8 mouse cellular contexts compared by ENCODE assay signal in the genomic region with DNA sequence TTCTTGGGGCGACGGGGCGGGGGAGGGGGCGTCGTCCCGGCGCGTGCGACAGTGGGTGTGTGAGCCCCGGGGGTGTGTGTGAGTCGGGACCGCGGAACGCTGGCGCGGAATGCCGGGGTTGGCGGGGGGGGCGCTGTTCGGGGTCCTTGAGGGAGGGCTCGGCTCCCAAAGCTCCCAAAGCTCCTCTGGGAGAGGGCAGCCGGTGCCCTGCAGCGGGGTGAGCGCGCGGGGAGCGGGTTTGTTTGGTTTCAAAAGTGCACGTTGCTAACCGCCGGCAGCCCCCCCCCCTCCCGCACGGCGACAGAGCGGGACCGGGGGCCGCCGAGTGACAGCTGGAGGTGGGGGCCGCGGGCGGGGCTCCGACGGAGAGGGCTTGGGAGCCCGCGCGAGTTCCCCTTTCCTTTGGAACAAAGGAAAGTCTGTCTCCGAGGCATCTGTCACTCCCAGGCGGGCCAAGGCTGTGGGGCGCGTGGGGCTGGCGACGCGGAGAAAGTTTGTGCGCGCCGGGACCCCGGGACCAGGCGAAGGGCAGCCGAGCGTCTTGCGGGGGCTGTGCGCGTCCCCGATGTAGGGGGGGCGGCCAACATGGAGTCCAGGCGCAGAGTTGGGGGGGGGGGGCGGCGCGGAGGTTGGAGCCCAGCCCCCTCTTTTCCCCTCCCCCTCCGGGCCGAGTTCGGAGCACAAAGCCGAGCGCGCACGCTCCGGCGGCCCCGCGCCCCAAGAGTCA. TPM values are rescaled to one million over a fixed set of nuclear protein-coding genes. Genes with fewer than 3 reads are reported as not detected.
DNase-seq lines count a peak whose midpoint lies in the region; ATAC-seq and TF ChIP-seq lines count a peak whose summit lies in the region.

No protein-coding gene starts in this region.

- no peaks in the 10 kb centered on the region for H3K4me1 ChIP-seq in bone marrow macrophage, adult 2 months (ENCODE audit: control insufficient read depth, insufficient read depth, low read length)
- peaks cover 58% of the 10 kb centered on the region for H3K4me1 ChIP-seq in heart, embryonic 13.5 days
- H3K4me1 ChIP-seq in limb, embryonic 12.5 days (replicated peaks): peaks cover 54% of the 10 kb centered on the region
- H3K4me1 ChIP-seq in midbrain, embryonic 15.5 days: peaks cover 51% of the 10 kb centered on the region
- H3K4me1 ChIP-seq in thymus, adult 2 months (replicated peaks; ENCODE audit: control insufficient read depth, insufficient read depth, low read length): peaks cover 17% of the 10 kb centered on the region

- H3K27ac ChIP-seq in bone marrow macrophage, adult 2 months (ENCODE audit: insufficient read depth, low read depth, low read length): no peak overlapping the region
- peak overlapping the region; percentile 97 for H3K27ac ChIP-seq in heart, embryonic 13.5 days (replicated peaks)
- H3K27ac ChIP-seq in limb, embryonic 12.5 days: peak overlapping the region; percentile 97
- H3K27ac ChIP-seq in midbrain, embryonic 15.5 days: peak overlapping the region; percentile 65
- H3K27ac ChIP-seq in thymus, adult 2 months (ENCODE audit: control insufficient read depth, insufficient read depth, low read length): 0 out of 2 replicates have a peak overlapping the region, but pooled peaks have one; percentile 9

- no peak for TF ChIP-seq POLR2A in bone marrow macrophage, adult 2 months (IDR thresholded peaks at IDR 0.05; ENCODE audit: borderline replicate concordance, low read depth, low read length)
- TF ChIP-seq POLR2A in thymus, adult 2 months (IDR thresholded peaks at IDR 0.05; ENCODE audit: control insufficient read depth, extremely low read depth, insufficient read depth, low read length, poor library complexity): no peak

- peak overlapping the region; percentile 95 for H3K9ac ChIP-seq in heart, embryonic 13.5 days
- peak overlapping the region; percentile 95 for H3K9ac ChIP-seq in limb, embryonic 12.5 days (replicated peaks)
- H3K9ac ChIP-seq in midbrain, embryonic 15.5 days: peak overlapping the region; percentile 47

- ATAC-seq in heart, embryonic 13.5 days (ENCODE audit: extremely low read depth, insufficient number of reproducible peaks, low FRiP score, low TSS enrichment): peak; percentile 15
- peak; percentile 19 for ATAC-seq in limb, embryonic 12.5 days (ENCODE audit: insufficient number of reproducible peaks, insufficient read depth, low FRiP score, low TSS enrichment, low read depth)
- peak; percentile 35; the same call in 1 of the 2 replicates for ATAC-seq in midbrain, embryonic 15.5 days (replicated peaks)

- peak overlapping the region; percentile 56 for H3K4me3 ChIP-seq in bone marrow macrophage, adult 2 months (ENCODE audit: insufficient read depth, low read length)
- H3K4me3 ChIP-seq in heart, embryonic 13.5 days: peak overlapping the region; percentile 94
- peak overlapping the region; percentile 88 for H3K4me3 ChIP-seq in limb, embryonic 12.5 days (replicated peaks)
- H3K4me3 ChIP-seq in midbrain, embryonic 15.5 days: peak overlapping the region; percentile 60
- H3K4me3 ChIP-seq in thymus, adult 2 months (ENCODE audit: control insufficient read depth, insufficient read depth, low read length): peak overlapping the region; percentile 68

- peaks cover 36% of the 10 kb centered on the region for H3K36me3 ChIP-seq in heart, embryonic 13.5 days
- H3K36me3 ChIP-seq in limb, embryonic 12.5 days: peaks cover 36% of the 10 kb centered on the region
- no peaks in the 10 kb centered on the region for H3K36me3 ChIP-seq in midbrain, embryonic 15.5 days (replicated peaks)
- no peaks in the 10 kb centered on the region for H3K36me3 ChIP-seq in thymus, adult 2 months (ENCODE audit: control insufficient read depth, insufficient read depth, low read length)

- TF ChIP-seq CTCF in bone marrow macrophage, adult 2 months (IDR thresholded peaks at IDR 0.05; ENCODE audit: low read depth, low read length): no peak
- no peak for TF ChIP-seq CTCF in thymus, adult 2 months (IDR thresholded peaks at IDR 0.05; ENCODE audit: borderline replicate concordance, control insufficient read depth, extremely low read depth, insufficient read depth, low read length, poor library complexity)

- no peaks in the 10 kb centered on the region for H3K27me3 ChIP-seq in heart, embryonic 13.5 days (replicated peaks)
- H3K27me3 ChIP-seq in limb, embryonic 12.5 days: no peaks in the 10 kb centered on the region
- H3K27me3 ChIP-seq in midbrain, embryonic 15.5 days (replicated peaks): peaks cover 31% of the 10 kb centered on the region
- H3K27me3 ChIP-seq in thymus, adult 2 months (ENCODE audit: control insufficient read depth, insufficient read depth, low read length): no peaks in the 10 kb centered on the region

- no peaks in the 10 kb centered on the region for H3K9me3 ChIP-seq in heart, embryonic 13.5 days
- H3K9me3 ChIP-seq in limb, embryonic 12.5 days: no peaks in the 10 kb centered on the region
- H3K9me3 ChIP-seq in midbrain, embryonic 15.5 days: no peaks in the 10 kb centered on the region

- peak overlapping the region; percentile 81 for H3K4me2 ChIP-seq in heart, embryonic 13.5 days
- H3K4me2 ChIP-seq in limb, embryonic 12.5 days: peak overlapping the region; percentile 92
- H3K4me2 ChIP-seq in midbrain, embryonic 15.5 days: peak overlapping the region; percentile 100

- DNase-seq in urinary bladder, postnatal 14 days (ENCODE audit: low spot score): peak; percentile 17
- no peak for DNase-seq in urinary bladder, postnatal 36 days (ENCODE audit: low spot score in 2 of 2)
- DNase-seq in thymus, adult 2 months: peak; percentile 49
- no peak for DNase-seq in urinary bladder, postnatal 10 days (ENCODE audit: low spot score)

- WGBS in heart, embryonic 13.5 days: under 1% methylated on average over 78 of the region's 79 CpGs
- under 1% methylated on average over 70 of the region's 79 CpGs for WGBS in limb, embryonic 12.5 days
- under 1% methylated on average over 55 of the region's 79 CpGs for WGBS in midbrain, embryonic 15.5 days
- under 1% methylated on average over 70 of the region's 79 CpGs for WGBS in thymus, adult 2 months

RNA-seq across cellular contexts. Expression of a gene that starts 0.7 kb away (rescaled TPM):
- polyA plus RNA-seq in bone marrow macrophage, adult 2 months (2012; ENCODE audit: insufficient read depth, insufficient read length, missing spikeins): not detected in 2 replicates
- polyA plus RNA-seq in heart, embryonic 13.5 days (2015; fragmentation: Nextera tagmentation; extraction: Ambion mirVana): 35.5 and 35.9 TPM in 2 replicates
- 83.6 and 89.8 TPM in 2 replicates for polyA plus RNA-seq in limb, embryonic 12.5 days (2016; fragmentation: Nextera tagmentation; extraction: Ambion mirVana)
- polyA plus RNA-seq in midbrain, embryonic 15.5 days (2015; fragmentation: Nextera tagmentation; extraction: Ambion mirVana): 19.9 and 21.9 TPM in 2 replicates
- 28.7 and 37.2 TPM in 2 replicates for polyA plus RNA-seq in thymus, adult 2 months (2012; rRNA removed)

RNA-seq across cellular contexts. Expression of a gene that starts 17.3 kb away (rescaled TPM):
- 6.4 and 7.1 TPM in 2 replicates for polyA plus RNA-seq in bone marrow macrophage, adult 2 months (2012; ENCODE audit: insufficient read depth, insufficient read length, missing spikeins)
- 4.1 and 5.3 TPM in 2 replicates for polyA plus RNA-seq in heart, embryonic 13.5 days (2015; fragmentation: Nextera tagmentation; extraction: Ambion mirVana)
- 11.1 and 12.5 TPM in 2 replicates for polyA plus RNA-seq in limb, embryonic 12.5 days (2016; fragmentation: Nextera tagmentation; extraction: Ambion mirVana)
- 11.3 and 11.6 TPM in 2 replicates for polyA plus RNA-seq in midbrain, embryonic 15.5 days (2015; fragmentation: Nextera tagmentation; extraction: Ambion mirVana)
- 2.3 and 2.8 TPM in 2 replicates for polyA plus RNA-seq in thymus, adult 2 months (2012; rRNA removed)

RNA-seq across cellular contexts. Expression of a gene that starts 22.5 kb away (rescaled TPM):
- polyA plus RNA-seq in bone marrow macrophage, adult 2 months (2012; ENCODE audit: insufficient read depth, insufficient read length, missing spikeins): 162 and 175 TPM in 2 replicates
- polyA plus RNA-seq in heart, embryonic 13.5 days (2015; fragmentation: Nextera tagmentation; extraction: Ambion mirVana): 163 and 172 TPM in 2 replicates
- 177 and 190 TPM in 2 replicates for polyA plus RNA-seq in limb, embryonic 12.5 days (2016; fragmentation: Nextera tagmentation; extraction: Ambion mirVana)
- polyA plus RNA-seq in midbrain, embryonic 15.5 days (2015; fragmentation: Nextera tagmentation; extraction: Ambion mirVana): 135 and 139 TPM in 2 replicates
- polyA plus RNA-seq in thymus, adult 2 months (2012; rRNA removed): 113 and 160 TPM in 2 replicates

RNA-seq across cellular contexts. Expression of a gene that starts 46.5 kb away (rescaled TPM):
- not detected in 2 replicates for polyA plus RNA-seq in bone marrow macrophage, adult 2 months (2012; ENCODE audit: insufficient read depth, insufficient read length, missing spikeins)
- 0.28 and 0.37 TPM in 2 replicates for polyA plus RNA-seq in heart, embryonic 13.5 days (2015; fragmentation: Nextera tagmentation; extraction: Ambion mirVana)
- 0.58 and 0.76 TPM in 2 replicates for polyA plus RNA-seq in limb, embryonic 12.5 days (2016; fragmentation: Nextera tagmentation; extraction: Ambion mirVana)
- polyA plus RNA-seq in midbrain, embryonic 15.5 days (2015; fragmentation: Nextera tagmentation; extraction: Ambion mirVana): 0.18 and 0.19 TPM in 2 replicates
- 115 and 120 TPM in 2 replicates for polyA plus RNA-seq in thymus, adult 2 months (2012; rRNA removed)

Comparison
In these comparisons a context has a peak if more than half of its experiments do, and no peak if none do; other contexts are left out.
1. DNase-seq: peak in urinary bladder, postnatal 14 days (single experiment) and thymus, adult 2 months (single experiment); none in urinary bladder, postnatal 36 days (0 of 2) and urinary bladder, postnatal 10 days (single experiment).
2. RNA of a gene that starts 0.7 kb away (polyA plus RNA-seq): 83.6 to 89.8 TPM in limb, embryonic 12.5 days, 28.7 to 37.2 TPM in thymus, adult 2 months, 35.5 to 35.9 TPM in heart, embryonic 13.5 days and 19.9 to 21.9 TPM in midbrain, embryonic 15.5 days; not detected in bone marrow macrophage, adult 2 months; every median in the first group is over 10 times any median in the second.
3. Peak in every context shown above with its lines, with median percentiles within 50 percentile points of each other: H3K4me3 ChIP-seq, ATAC-seq, H3K4me2 ChIP-seq and H3K9ac ChIP-seq.